ENCODE assay signal across 7 mouse cellular contexts in the genomic region with DNA sequence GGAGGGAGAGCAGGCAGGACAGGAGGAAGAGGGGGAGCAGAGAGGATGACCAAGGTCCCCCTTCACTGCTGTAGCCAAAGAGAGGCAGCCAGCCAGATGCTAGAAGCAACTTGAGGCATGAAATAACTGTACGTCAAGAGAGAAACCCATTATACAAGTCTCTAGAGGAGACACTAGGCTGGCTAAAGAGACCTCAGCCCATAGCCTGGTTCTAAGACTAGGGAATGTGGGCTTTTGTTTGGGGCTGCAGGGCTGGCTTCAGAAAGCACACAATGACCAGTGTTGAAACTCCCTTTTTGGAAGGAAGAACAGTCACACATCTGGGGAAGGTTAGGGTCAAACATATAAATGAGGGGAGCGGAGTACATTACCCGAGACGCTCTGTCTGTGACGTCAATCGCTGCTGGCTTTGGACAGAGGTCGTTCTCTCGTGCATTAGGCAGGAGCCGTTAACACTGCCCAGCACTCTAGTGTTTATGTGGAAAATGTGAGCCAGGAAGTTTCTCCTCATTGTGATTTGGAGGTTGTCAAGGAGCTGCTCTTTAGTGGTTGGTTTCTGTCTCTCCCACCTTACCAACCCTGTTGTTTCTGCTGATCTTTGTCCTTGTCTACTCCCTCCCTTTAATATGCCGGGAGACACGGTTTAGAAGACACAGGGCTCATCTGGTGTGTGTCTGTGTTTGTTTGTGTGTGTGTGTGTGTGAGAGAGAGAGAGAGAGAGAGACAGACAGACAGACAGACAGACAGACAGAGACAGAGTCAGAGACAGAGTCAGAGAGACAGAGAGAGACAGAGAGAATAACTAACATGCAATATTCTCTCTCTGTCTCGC. TPM values are rescaled to one million over a fixed set of nuclear protein-coding genes. Genes with fewer than 3 reads are reported as not detected.
DNase-seq lines count a peak whose midpoint lies in the region; ATAC-seq and TF ChIP-seq lines count a peak whose summit lies in the region.

No protein-coding gene starts in this region.

- 0 out of 2 replicates have a peak, but pooled peaks have one; percentile 56 for ATAC-seq in embryonic facial prominence, embryonic 11.5 days (replicated peaks; ENCODE audit: insufficient number of reproducible peaks, low FRiP score, low TSS enrichment, low read depth)
- peak; percentile 64; the same call in 1 of the 2 replicates for ATAC-seq in intestine, embryonic 16.5 days
- peak; percentile 93 for ATAC-seq in lung, postnatal 0 days
- ATAC-seq in erythroblast, adult 5-6 weeks (replicated peaks; ENCODE audit: low FRiP score, poor library complexity, severe bottlenecking): no peak

- H3K27me3 ChIP-seq in embryonic facial prominence, embryonic 11.5 days (ENCODE audit: control insufficient read depth, insufficient read depth, low read length): no peaks in the 10 kb centered on the region
- H3K27me3 ChIP-seq in intestine, embryonic 16.5 days (replicated peaks; ENCODE audit: control insufficient read depth, insufficient read depth, low read length): no peaks in the 10 kb centered on the region
- H3K27me3 ChIP-seq in lung, postnatal 0 days (replicated peaks; ENCODE audit: insufficient read depth, low read length): no peaks in the 10 kb centered on the region

- 32% methylated on average over 12 of the region's 12 CpGs for WGBS in embryonic facial prominence, embryonic 11.5 days
- WGBS in intestine, embryonic 16.5 days: 22% methylated on average over 12 of the region's 12 CpGs
- WGBS in lung, postnatal 0 days: 24% methylated on average over 12 of the region's 12 CpGs

- H3K4me1 ChIP-seq in embryonic facial prominence, embryonic 11.5 days (ENCODE audit: control insufficient read depth, insufficient read depth, low read length): no peaks in the 10 kb centered on the region
- peaks cover 7% of the 10 kb centered on the region for H3K4me1 ChIP-seq in intestine, embryonic 16.5 days (ENCODE audit: control insufficient read depth, insufficient read depth, low read length)
- peaks cover 15% of the 10 kb centered on the region; the same call in 1 of the 2 replicates for H3K4me1 ChIP-seq in lung, postnatal 0 days (ENCODE audit: insufficient read depth, low read depth, low read length)

- no peaks in the 10 kb centered on the region for H3K36me3 ChIP-seq in embryonic facial prominence, embryonic 11.5 days (replicated peaks; ENCODE audit: control insufficient read depth, insufficient read depth, low read depth, low read length)
- H3K36me3 ChIP-seq in intestine, embryonic 16.5 days (ENCODE audit: control insufficient read depth, insufficient read depth, low read length): no peaks in the 10 kb centered on the region
- H3K36me3 ChIP-seq in lung, postnatal 0 days (ENCODE audit: insufficient read depth, low read length): no peaks in the 10 kb centered on the region

- H3K4me3 ChIP-seq in embryonic facial prominence, embryonic 11.5 days (ENCODE audit: low read depth, low read length): no peak overlapping the region
- no peak overlapping the region for H3K4me3 ChIP-seq in intestine, embryonic 16.5 days (ENCODE audit: low read length)
- H3K4me3 ChIP-seq in lung, postnatal 0 days (ENCODE audit: low read depth, low read length): no peak overlapping the region

- H3K4me2 ChIP-seq in embryonic facial prominence, embryonic 11.5 days (ENCODE audit: low read depth, low read length): no peak overlapping the region
- peak overlapping the region; percentile 31 for H3K4me2 ChIP-seq in intestine, embryonic 16.5 days (ENCODE audit: low read depth, low read length)
- H3K4me2 ChIP-seq in lung, postnatal 0 days (replicated peaks; ENCODE audit: low read depth, low read length): peak overlapping the region; percentile 5; the same call in 1 of the 2 replicates

- H3K9me3 ChIP-seq in embryonic facial prominence, embryonic 11.5 days (replicated peaks; ENCODE audit: control insufficient read depth, low read length): no peaks in the 10 kb centered on the region
- H3K9me3 ChIP-seq in intestine, embryonic 16.5 days (ENCODE audit: control insufficient read depth, low read length): no peaks in the 10 kb centered on the region
- no peaks in the 10 kb centered on the region for H3K9me3 ChIP-seq in lung, postnatal 0 days (ENCODE audit: low read length)

- DNase-seq in embryonic facial prominence, embryonic 11.5 days (ENCODE audit: low spot score): peak; percentile 69
- DNase-seq in heart, adult 18-20 months: peak; percentile 72
- DNase-seq in lung, postnatal 0 days (ENCODE audit: low spot score): peak; percentile 95
- DNase-seq in frontal cortex, adult 2 months (ENCODE audit: extremely low spot score in 1 of 2, low spot score in 1 of 2): no peak
- no peak for DNase-seq in cerebellum, postnatal 36 days

- no peak for TF ChIP-seq CTCF in lung, postnatal 0 days (IDR thresholded peaks at IDR 0.05)

- no peak overlapping the region for H3K27ac ChIP-seq in embryonic facial prominence, embryonic 11.5 days (replicated peaks; ENCODE audit: low read depth, low read length)
- 0 out of 2 replicates have a peak overlapping the region, but pooled peaks have one; percentile 17 for H3K27ac ChIP-seq in intestine, embryonic 16.5 days (ENCODE audit: low read length)
- H3K27ac ChIP-seq in lung, postnatal 0 days (ENCODE audit: low read length): peak overlapping the region; percentile 82

- H3K9ac ChIP-seq in embryonic facial prominence, embryonic 11.5 days (replicated peaks; ENCODE audit: low read length): no peak overlapping the region
- no peak overlapping the region for H3K9ac ChIP-seq in intestine, embryonic 16.5 days (ENCODE audit: low read depth, low read length)
- H3K9ac ChIP-seq in lung, postnatal 0 days (replicated peaks; ENCODE audit: low read depth): no peak overlapping the region

- peak; percentile 98 for TF ChIP-seq EP300 in lung, postnatal 0 days (IDR thresholded peaks at IDR 0.05)

RNA-seq across cellular contexts. Expression of gene Gm45716, which starts 57.5 kb away (rescaled TPM):
- polyA plus RNA-seq in embryonic facial prominence, embryonic 11.5 days (2014; fragmentation: Nextera tagmentation; extraction: Ambion mirVana): 16.9 and 17.1 TPM in 2 replicates
- total RNA-seq in heart, adult 18-20 months (2021): 1 to 10 TPM; 5.8 to 9.5 TPM
- 9.4 and 9.7 TPM in 2 replicates for polyA plus RNA-seq in intestine, embryonic 16.5 days (2015; fragmentation: Nextera tagmentation; extraction: Ambion mirVana)
- 11.8 and 11.9 TPM in 2 replicates for polyA plus RNA-seq in lung, postnatal 0 days (2015; fragmentation: Nextera tagmentation; extraction: Ambion mirVana)
- 9.4 and 10.3 TPM in 2 replicates for polyA plus RNA-seq in frontal cortex, adult 2 months (2012; rRNA removed)
- 5.8 TPM in 1 of 2 replicates, not detected in the other for total RNA-seq in erythroblast, adult 5-6 weeks (2015; ENCODE audit: low replicate concordance)
- 1.0 and 3.5 TPM in 2 replicates for total RNA-seq in erythroblast, adult 5-6 weeks (2017; ENCODE audit: low replicate concordance)

Comparison
In these comparisons a context has a peak if more than half of its experiments do, and no peak if none do; other contexts are left out.
1. DNase-seq: peak in embryonic facial prominence, embryonic 11.5 days (single experiment), heart, adult 18-20 months (2 of 2) and lung, postnatal 0 days (single experiment); none in frontal cortex, adult 2 months (0 of 2) and cerebellum, postnatal 36 days (0 of 2).